Mouse (Mus musculus) cortical plate, adult 2 months (tissue): ENCODE results near the gene Espn.

Source experiments
- CTCF ChIP-seq: fragments of 200-500 bp; IDR thresholded peaks from 2 replicates; pipeline ENCODE4 v1.5.1; 2011; ENCODE audit warnings: mild to moderate bottlenecking, control low read depth, low read length; ENCODE audit not compliant: insufficient read depth; ENCODE audit errors: extremely low read depth
- POLR2A ChIP-seq: fragments of 200-500 bp; IDR thresholded peaks from 2 replicates; pipeline ENCODE4 v1.6.1; 2011; ENCODE audit warnings: mild to moderate bottlenecking, low read length, control low read depth; ENCODE audit not compliant: insufficient read depth; ENCODE audit errors: extremely low read depth

DNA sequence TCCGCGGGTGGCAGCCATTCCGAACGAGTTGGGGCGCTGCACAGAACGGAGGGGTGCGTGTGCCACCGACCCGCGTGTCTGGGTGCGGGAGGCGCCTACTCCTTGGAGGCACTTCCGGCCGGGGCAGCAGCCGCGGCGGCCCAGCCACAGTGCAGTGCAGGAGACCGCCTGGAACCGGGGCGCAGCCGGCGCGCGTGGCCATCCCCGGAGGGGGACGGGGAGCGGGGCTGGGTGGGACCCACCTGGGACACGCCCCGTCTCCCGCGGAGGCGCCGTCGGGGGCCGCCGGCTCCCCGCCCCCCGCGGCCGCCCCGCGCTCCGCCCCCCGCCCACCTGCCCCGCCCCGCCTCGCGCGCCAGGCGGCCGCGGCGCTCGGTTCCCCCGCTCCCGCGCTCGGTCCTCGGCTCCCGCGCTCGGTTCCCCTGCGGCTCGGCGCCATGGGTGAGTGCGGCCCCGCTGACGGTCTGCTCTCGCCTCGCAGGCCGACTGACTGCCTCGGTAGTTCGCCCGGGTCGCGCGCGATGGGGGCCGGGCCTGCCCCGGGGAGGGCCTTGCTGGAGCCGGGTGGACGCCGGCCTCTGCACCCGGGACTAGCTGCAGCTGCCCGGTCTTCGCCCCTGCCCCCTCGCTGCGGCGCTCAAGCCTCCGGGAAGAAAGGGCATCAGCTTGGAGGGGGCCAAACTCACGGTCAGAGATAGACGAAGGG, 65.5 kb downstream of the Espn start:
- no peak for TF ChIP-seq CTCF
- no peak for TF ChIP-seq POLR2A
